Mouse (Mus musculus): Measurements from ENCODE around the gene Myh7. TPM values are rescaled to one million over a fixed set of nuclear protein-coding genes. Genes with fewer than 3 reads are reported as not detected.

The Myh7 gene
- polyA plus RNA-seq, 1 experiment from 2014 or later: 3.6 TPM

DNA sequence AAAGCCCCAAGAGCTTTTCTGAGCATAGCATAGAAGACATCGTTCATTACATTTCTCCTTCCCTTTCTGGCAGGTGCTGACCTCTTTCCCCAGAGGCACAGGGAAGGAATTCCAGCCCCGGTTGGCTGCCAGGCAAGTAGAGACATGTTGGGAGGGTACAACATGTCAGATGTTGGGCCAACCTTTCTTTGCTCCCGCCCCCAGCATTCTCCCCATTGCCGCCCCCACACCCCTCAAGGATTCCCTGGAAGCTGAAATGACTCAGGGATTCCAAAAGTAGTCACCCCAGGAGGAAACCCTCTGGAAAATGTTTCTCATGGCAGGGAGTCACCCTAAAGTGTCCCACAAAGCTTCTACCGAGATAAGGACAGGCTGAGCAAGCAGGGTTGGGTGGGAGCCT is 64.6 kb downstream of the Myh7 start:
- peaks cover 59% of the 10 kb centered on the region for H3K27me3 ChIP-seq
- H3K9me3 ChIP-seq (replicated peaks): no peaks in the 10 kb centered on the region
- no peak overlapping the region for H3K27ac ChIP-seq (replicated peaks)
- 53% methylated on average over 5 of the region's 5 CpGs for WGBS (ENCODE audit: insufficient replicate concordance)
- no peak overlapping the region for H3K4me3 ChIP-seq (replicated peaks)
- H3K4me2 ChIP-seq: no peak overlapping the region
- H3K36me3 ChIP-seq (replicated peaks): no peaks in the 10 kb centered on the region
- H3K9ac ChIP-seq: no peak overlapping the region
- no peak for ATAC-seq (ENCODE audit: insufficient read depth)
- H3K4me1 ChIP-seq (replicated peaks): peaks cover 13% of the 10 kb centered on the region

DNA sequence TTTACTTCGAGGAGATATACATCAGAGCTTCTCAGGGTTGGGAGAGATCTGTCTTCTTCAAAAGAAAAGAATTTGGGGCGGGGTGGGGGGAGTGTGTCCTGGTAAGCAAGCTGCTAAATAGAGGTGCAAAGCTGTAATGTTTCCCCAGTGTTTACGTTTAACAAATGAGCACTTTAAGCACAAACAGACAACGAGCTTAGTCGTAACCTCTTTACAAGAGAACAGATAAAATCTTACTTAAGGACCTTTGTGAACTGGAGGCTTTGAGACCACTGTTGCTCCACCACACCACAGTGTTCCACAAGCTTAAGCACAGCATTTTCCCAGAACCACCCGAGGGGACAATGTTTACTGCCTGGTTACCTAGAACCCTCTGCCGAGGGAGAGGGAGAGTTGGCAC is 67.1 kb downstream of the Myh7 start:
- Histone ChIP-seq H3K36me3 (replicated peaks) (no peaks in the 10 kb centered on the region), H3K9me3 (replicated peaks) (no peaks in the 10 kb centered on the region), H3K4me3 (replicated peaks) (no peak overlapping the region), H3K4me2 (no peak overlapping the region), H3K27ac (replicated peaks) (no peak overlapping the region), H3K4me1 (replicated peaks) (peaks cover 19% of the 10 kb centered on the region), H3K27me3 (peaks cover 78% of the 10 kb centered on the region), H3K9ac (no peak overlapping the region)
- whole genome bisulfite sequencing (ENCODE audit: insufficient replicate concordance): 23% methylated on average over 7 of the region's 7 CpGs
- ATAC-seq (ENCODE audit: insufficient read depth): no peak

DNA sequence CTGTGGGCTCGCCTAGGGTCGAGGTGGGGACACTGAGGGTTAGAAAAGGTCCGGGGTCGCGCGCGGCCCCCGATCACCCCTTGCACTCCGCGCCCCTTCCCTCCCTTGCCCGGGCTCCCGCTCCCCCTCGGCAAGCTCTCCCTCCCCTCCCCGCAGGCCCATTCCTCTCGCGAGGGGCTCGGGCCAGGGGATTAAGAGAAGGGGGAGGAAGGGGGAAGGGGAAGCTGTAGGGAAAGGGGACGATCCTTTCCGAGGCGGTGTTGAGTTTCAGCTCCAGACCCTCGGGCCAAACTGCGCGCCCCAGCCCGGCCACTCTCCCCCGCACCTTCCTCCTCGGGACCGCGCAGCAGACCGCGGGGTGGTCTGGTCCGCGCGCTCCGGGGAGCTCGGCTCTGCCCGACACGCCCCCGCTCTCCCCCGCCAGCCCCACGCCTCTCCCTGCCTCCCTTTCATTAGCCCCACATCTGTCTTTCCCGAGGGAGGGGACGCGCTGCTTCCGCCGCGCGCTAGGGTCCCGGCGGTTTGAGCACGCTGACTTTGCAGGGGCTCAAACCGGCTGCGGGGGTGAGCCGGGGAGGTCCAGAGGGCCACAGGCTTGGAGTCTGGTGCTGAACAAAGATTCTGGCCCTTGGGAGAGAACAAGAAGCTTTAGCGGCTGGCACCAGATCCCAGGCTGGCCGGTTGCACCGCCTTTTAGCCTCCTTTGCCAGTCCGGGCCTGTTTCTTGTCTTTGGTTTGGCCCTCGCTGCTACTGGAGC is 67.8 kb downstream of the Myh7 start:
- H3K27me3 ChIP-seq: peaks cover 83% of the 10 kb centered on the region
- no peak overlapping the region for H3K9ac ChIP-seq
- peak overlapping the region; percentile 58 for H3K4me2 ChIP-seq
- H3K4me3 ChIP-seq (replicated peaks): peak overlapping the region; percentile 35
- 3% methylated on average over 53 of the region's 58 CpGs for WGBS (ENCODE audit: insufficient replicate concordance)
- no peak for ATAC-seq (ENCODE audit: insufficient read depth)
- H3K4me1 ChIP-seq (replicated peaks): peaks cover 19% of the 10 kb centered on the region
- no peak overlapping the region for H3K27ac ChIP-seq (replicated peaks)
- H3K36me3 ChIP-seq (replicated peaks): no peaks in the 10 kb centered on the region
- no peaks in the 10 kb centered on the region for H3K9me3 ChIP-seq (replicated peaks)

DNA sequence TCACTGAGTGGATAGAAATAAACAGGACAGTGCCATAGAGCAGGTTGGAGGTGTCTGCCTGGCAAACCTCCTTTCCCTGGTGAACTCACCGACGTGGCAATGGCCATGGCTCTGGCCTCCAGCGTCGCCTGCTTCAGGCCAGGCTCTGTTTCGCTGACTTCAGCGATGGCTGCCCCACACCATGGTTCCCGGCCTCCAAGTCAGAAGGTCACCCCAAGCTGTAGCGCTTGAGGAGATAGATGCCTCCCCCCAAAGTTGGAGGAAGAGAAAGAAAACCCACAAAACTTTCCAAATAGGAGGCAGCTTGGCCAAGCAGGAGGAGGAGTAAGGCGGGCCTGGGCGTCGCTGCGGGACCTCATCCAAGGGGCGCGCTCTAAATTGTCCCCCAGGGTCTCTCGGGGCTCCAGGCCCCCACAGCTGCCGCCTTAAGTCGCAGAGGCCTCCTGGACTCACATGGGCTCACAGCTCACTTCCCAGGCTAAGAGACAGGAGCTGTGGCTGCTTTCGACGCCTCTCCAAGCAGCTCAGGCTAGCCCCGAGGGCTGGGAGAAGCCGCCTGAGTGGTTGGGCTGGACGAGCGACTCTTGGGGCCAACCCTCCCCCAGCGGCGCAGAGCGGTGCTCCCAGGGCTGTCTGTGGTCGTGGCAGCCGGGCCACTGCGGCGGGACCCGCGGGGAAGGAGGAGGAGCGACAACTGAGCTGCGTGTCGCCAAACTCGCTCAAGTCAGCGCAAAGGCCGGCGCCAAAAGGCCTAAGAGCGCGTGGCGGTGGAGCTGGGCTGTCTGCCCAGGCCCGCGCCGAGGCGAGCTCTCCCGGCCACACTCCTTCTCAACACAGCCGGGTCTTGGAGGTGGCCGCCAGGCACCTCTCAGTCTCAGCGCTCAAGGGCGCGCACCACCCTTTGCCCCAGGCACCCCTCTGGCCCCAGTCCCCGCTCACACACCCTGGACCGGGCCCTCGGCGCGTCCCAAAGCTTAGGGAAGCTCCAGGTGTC is 68.8 kb downstream of the Myh7 start, which contains the start of gene Efs:
Efs (minus strand) TSS at position 778 of the 994 bp plus-strand sequence.
- peak within 1 kb of the TSS; percentile 58 for H3K4me2 ChIP-seq
- peaks cover 80% of the 10 kb centered on the region for H3K27me3 ChIP-seq
- ATAC-seq (ENCODE audit: insufficient read depth): 0 out of 2 replicates have a peak, but pooled peaks have one; percentile 24
- H3K4me1 ChIP-seq (replicated peaks): peaks cover 19% of the 10 kb centered on the region
- no peak within 1 kb of the TSS for H3K9ac ChIP-seq
- no peaks in the 10 kb centered on the region for H3K9me3 ChIP-seq (replicated peaks)
- 8% methylated on average over 57 of the region's 57 CpGs for WGBS (ENCODE audit: insufficient replicate concordance)
- H3K36me3 ChIP-seq (replicated peaks): no peaks in the 10 kb centered on the region
- H3K4me3 ChIP-seq (replicated peaks): peak within 1 kb of the TSS; percentile 35
- no peak within 1 kb of the TSS; the same call in 1 of the 2 replicates for H3K27ac ChIP-seq (replicated peaks)

DNA sequence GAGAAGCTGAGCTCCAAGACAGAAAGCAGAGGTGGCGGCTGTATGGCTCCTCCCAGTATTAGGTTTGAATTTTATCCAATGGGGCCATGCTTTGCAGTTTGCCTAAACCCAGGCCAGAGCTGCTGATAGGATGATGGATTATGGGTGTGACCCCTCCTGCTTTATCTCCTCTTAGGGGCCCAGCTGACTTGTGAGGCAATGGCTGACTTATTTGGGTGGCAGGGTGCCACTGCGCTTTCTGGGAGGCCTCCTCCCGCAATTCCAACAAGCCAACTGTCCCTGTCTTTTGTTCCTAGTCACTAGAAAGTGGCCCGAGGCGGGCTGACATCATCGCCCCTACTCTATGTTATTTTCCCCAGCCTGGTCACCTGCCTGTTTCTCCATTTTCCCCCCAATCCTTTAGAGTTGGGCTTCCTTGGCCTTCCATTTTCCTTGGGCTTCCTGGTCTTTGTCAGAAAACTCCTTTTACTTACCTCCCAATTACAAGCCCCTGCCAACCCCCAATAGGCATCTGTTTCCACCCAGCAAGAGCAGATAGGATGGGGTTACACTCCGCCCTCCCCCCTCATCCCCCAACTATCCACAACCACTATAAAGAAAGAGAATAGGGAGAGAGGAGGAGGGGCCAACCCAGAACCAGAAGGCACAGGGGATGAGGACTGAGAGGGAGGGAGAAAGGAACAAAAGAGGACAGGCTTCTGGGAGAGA is 69.6 kb downstream of the Myh7 start:
- no peak overlapping the region for H3K27ac ChIP-seq (replicated peaks)
- H3K27me3 ChIP-seq: peaks cover 74% of the 10 kb centered on the region
- ATAC-seq (ENCODE audit: insufficient read depth): peak; percentile 66
- no peaks in the 10 kb centered on the region for H3K9me3 ChIP-seq (replicated peaks)
- H3K4me3 ChIP-seq (replicated peaks): no peak overlapping the region
- H3K36me3 ChIP-seq (replicated peaks): no peaks in the 10 kb centered on the region
- WGBS (ENCODE audit: insufficient replicate concordance): 52% methylated on average over 7 of the region's 7 CpGs
- peak overlapping the region; percentile 44 for H3K4me2 ChIP-seq
- peaks cover 19% of the 10 kb centered on the region for H3K4me1 ChIP-seq (replicated peaks)
- no peak overlapping the region for H3K9ac ChIP-seq

MicroRNA genes within 50 kb of the gene (microRNA counts, 519-probe panel; counts per million panel counts)
- microRNA mmu-miR-208a (not detected), microRNA mmu-miR-208b (not detected)

Small RNAs within 50 kb of the gene (microRNA-seq; reads per million reads assigned to microRNA genes)
- gene Mir208a (12.9 reads per million, percentile 30 among the genes with 10 or more reads in this experiment), gene Mir208b (115 reads per million, percentile 55 among the genes with 10 or more reads in this experiment)

Other genes with a start within 250 kb of the Myh7 start
- gene Slc7a8, start 212.7 kb downstream of the Myh7 start, polyA plus RNA-seq (2015; fragmentation: Nextera tagmentation; extraction: Ambion mirVana): 3.0 and 3.5 TPM in 2 replicates
- gene Rnf212b, start 180.5 kb downstream of the Myh7 start, polyA plus RNA-seq (2015; fragmentation: Nextera tagmentation; extraction: Ambion mirVana): not detected in 2 replicates
- gene Homez, start 123.7 kb downstream of the Myh7 start, polyA plus RNA-seq (2015; fragmentation: Nextera tagmentation; extraction: Ambion mirVana): 1.6 and 2.6 TPM in 2 replicates
- gene Ppp1r3e, start 117.1 kb downstream of the Myh7 start, polyA plus RNA-seq (2015; fragmentation: Nextera tagmentation; extraction: Ambion mirVana): 0.33 and 0.63 TPM in 2 replicates
- 0.46 and 0.82 TPM in 2 replicates for gene Bcl2l2, start 111.2 kb downstream of the Myh7 start, polyA plus RNA-seq (2015; fragmentation: Nextera tagmentation; extraction: Ambion mirVana)
- gene Gm20521, start 111.2 kb downstream of the Myh7 start, polyA plus RNA-seq (2015; fragmentation: Nextera tagmentation; extraction: Ambion mirVana): not detected in 2 replicates
- 38.6 and 46.2 TPM in 2 replicates for gene Pabpn1, start 102.1 kb downstream of the Myh7 start, polyA plus RNA-seq (2015; fragmentation: Nextera tagmentation; extraction: Ambion mirVana)
- 2.2 TPM in 2 replicates for gene Slc22a17, start 81.5 kb downstream of the Myh7 start, polyA plus RNA-seq (2015; fragmentation: Nextera tagmentation; extraction: Ambion mirVana)
- 0.62 and 0.63 TPM in 2 replicates for gene Efs, start 68.5 kb downstream of the Myh7 start, polyA plus RNA-seq (2015; fragmentation: Nextera tagmentation; extraction: Ambion mirVana)
- not detected in 2 replicates for gene Il25, start 61.9 kb downstream of the Myh7 start, polyA plus RNA-seq (2015; fragmentation: Nextera tagmentation; extraction: Ambion mirVana)
- 0.18 TPM in 1 of 2 replicates, not detected in the other for gene Cmtm5, start 58.4 kb downstream of the Myh7 start, polyA plus RNA-seq (2015; fragmentation: Nextera tagmentation; extraction: Ambion mirVana)
- gene Myh6, start 27.7 kb downstream of the Myh7 start, polyA plus RNA-seq (2015; fragmentation: Nextera tagmentation; extraction: Ambion mirVana): 0.68 and 0.69 TPM in 2 replicates
- gene Gm17428, start 17.7 kb downstream of the Myh7 start, polyA plus RNA-seq (2015; fragmentation: Nextera tagmentation; extraction: Ambion mirVana): not detected in 2 replicates
- 34.0 and 34.6 TPM in 2 replicates for gene Ngdn, start 20.8 kb upstream of the Myh7 start, polyA plus RNA-seq (2015; fragmentation: Nextera tagmentation; extraction: Ambion mirVana)
- 1.2 and 1.6 TPM in 2 replicates for gene Zfhx2, start 97.7 kb upstream of the Myh7 start, polyA plus RNA-seq (2015; fragmentation: Nextera tagmentation; extraction: Ambion mirVana)
- gene Thtpa, start 100.2 kb upstream of the Myh7 start, polyA plus RNA-seq (2015; fragmentation: Nextera tagmentation; extraction: Ambion mirVana): 4.4 and 6.2 TPM in 2 replicates
- 16.3 and 17.4 TPM in 2 replicates for gene Ap1g2, start 112.0 kb upstream of the Myh7 start, polyA plus RNA-seq (2015; fragmentation: Nextera tagmentation; extraction: Ambion mirVana)
- 0.02 TPM in 1 of 2 replicates, not detected in the other for gene Jph4, start 122.3 kb upstream of the Myh7 start, polyA plus RNA-seq (2015; fragmentation: Nextera tagmentation; extraction: Ambion mirVana)
- not detected in 2 replicates for gene Dhrs2, start 227.4 kb upstream of the Myh7 start, polyA plus RNA-seq (2015; fragmentation: Nextera tagmentation; extraction: Ambion mirVana)